Mouse (Mus musculus) right cerebral cortex, adult 2 months (tissue): Measurements from ENCODE around the gene Mrpl45.

Source experiments
- DNase-seq, 2 experiments: peaks; one replicate each; pipeline ENCODE4 v3.0.0; 2021 to 2022; ENCODE audit warnings: low spot score in 2 of 2

Gene Mrpl45

DNA sequence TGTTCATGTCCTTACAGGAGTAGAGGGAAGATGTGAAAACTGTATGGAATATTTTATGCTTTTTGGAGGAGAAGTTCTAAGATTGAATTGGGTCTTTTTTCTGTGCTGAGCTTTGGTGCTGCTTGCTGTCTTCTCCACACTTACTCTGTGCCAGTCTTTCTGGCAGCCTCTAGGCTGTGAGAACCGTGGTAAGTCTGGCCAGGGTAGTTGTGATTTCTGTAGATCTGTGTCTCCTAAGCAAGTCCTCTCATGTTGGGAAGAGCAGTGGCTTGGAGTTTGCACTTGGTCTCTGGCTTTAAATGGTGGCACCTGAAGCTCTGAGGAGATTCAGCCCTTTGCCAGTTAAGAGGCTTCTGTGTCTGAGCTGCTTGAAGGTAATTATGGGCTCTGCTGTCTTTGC lies 50.0 kb downstream of the Mrpl45 start:
- DNase-seq: no peak

DNA sequence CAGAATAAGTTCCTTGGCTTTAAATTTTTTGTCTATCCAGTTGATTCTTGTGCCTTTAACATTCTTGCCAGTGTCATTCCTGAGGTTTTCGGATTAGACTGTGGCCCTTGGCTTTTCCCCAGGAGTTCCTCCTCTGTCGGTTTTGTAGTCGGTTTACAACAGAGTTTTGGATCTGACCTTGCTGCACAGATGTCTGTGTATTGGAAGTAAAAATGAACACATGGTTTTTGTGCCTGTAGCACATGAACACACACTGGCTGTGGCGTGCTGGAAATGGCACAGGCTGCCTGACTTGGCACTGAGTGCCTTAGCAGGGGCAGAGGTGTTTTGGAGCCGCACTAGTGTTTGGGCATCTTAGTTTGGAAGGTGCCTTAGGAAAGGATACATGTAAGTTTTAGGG lies 53.0 kb downstream of the Mrpl45 start:
- DNase-seq: no peak

DNA sequence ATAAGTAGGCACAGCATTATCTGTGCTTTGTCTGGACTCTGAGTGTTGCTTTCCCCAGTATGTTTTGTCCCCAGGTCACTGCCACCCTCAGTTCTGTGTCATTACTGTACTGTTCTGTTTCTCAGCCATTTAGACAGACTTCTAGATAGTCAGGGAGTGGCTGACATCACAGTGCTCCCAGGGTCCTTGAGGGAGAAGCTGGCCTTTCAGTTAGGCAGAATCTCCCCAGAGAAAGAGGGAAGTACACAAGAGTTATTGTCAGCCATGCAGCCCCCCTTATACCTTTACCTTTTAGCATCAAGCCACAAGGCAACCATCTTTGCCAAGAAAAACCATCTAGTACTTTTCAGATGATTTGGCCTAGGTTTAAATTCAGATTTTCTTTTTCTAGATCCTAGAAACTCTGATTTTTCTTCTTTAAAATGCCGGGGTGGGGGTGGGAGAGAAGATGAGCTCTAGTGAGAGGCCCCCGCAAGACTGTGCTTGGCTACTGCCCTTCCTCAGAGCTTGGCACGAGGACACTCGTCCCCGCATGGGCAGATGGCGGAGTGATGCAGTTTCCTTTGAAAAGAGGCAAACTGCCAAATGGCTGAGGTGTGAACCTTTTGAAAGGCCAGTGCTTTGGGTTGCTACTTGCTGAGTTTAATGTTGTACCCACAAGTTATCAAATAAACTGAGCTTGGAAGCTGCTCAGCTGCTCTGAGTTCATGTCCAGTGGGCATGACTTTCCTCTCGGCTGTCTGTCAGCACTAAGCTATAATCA lies 55.0 kb downstream of the Mrpl45 start:
- DNase-seq: peak; percentile 70 to 76

DNA sequence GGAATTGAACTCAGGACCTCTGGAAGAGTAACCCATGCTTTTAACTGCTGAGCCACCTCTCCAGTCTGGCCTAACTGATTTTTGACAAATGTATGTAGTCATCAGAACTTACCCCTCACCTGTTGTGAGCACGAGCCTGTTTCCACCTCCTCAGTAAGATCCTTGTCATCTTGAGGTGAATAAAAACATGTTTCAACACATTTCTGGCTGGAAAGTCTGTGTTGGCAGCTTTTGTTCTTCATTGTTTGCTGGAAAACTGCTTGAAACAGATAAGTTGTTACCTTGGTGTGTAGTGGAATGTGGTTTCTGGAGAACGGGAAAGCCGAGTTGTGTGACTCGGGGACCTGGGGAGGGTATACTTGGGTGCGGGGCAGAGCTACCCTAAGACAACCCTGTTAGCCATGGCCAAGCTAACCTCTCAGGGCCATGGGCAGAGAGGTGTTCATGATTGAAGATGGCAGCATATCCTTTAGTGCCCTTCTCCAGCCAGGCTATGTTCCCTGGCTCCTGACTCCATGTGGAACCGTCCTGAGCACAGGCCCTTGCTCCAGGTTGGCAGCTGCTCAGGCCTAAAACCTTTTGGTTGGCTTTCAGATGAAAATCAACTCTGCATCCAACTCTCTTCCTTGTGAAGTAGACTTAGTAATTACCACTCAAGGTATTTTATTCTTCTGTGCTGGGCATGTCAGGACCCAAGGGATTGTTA lies 56.8 kb downstream of the Mrpl45 start:
- no peak for DNase-seq

DNA sequence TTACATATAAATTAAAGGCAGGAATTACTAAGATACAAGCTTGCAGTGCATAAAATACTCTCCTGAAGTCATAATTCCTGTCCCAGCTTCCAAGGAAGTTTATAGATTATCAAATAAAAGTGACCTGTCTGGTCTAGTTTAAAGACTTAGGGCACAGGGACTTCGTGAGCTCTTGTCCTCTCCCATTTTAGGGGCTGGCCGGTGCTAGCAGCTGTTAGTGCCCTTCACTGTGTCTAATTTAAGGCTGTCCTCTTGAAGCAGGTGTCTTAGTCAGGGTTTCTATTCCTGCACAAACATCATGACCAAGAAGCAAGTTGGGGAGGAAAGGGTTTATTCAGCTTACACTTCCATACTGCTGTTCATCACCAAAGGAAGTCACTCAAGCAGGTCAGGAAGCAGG lies 57.9 kb downstream of the Mrpl45 start:
- DNase-seq: no peak
